Mouse (Mus musculus): ENCODE data around the gene Fzd5. TPM values are rescaled to one million over a fixed set of nuclear protein-coding genes. Genes with fewer than 3 reads are reported as not detected.

The Fzd5 gene
- polyA plus RNA-seq, 1 experiment from 2014 or later: 0.56 TPM

- no peak overlapping the region for H3K27ac ChIP-seq
- H3K9ac ChIP-seq: no peak overlapping the region
- no peak overlapping the region for H3K4me2 ChIP-seq (replicated peaks)
- H3K4me1 ChIP-seq: peaks cover 22% of the 10 kb centered on the region
- H3K4me3 ChIP-seq: no peak overlapping the region
- no peaks in the 10 kb centered on the region for H3K9me3 ChIP-seq (replicated peaks)
- no peaks in the 10 kb centered on the region for H3K36me3 ChIP-seq
- H3K27me3 ChIP-seq: peaks cover 47% of the 10 kb centered on the region
- no peak for ATAC-seq (ENCODE audit: low FRiP score)
- 62% methylated on average over 16 of the region's 16 CpGs for WGBS
Measured at GRCm38 (mm10) chr1:64731341-64732020, 6.1 kb downstream of the Fzd5 start.

- no peak overlapping the region for H3K4me3 ChIP-seq
Measured at GRCm38 (mm10) chr1:64730046-64730445, 7.5 kb downstream of the Fzd5 start.

GRCm38 (mm10) chr1:64721034-64721587 is 16.4 kb downstream of the Fzd5 start:
- Histone ChIP-seq H3K27me3 (no peaks in the 10 kb centered on the region), H3K4me3 (no peak overlapping the region), H3K9ac (no peak overlapping the region), H3K27ac (no peak overlapping the region; the same call in 1 of the 2 replicates), H3K4me2 (replicated peaks) (no peak overlapping the region), H3K36me3 (peaks cover 25% of the 10 kb centered on the region), H3K9me3 (replicated peaks) (no peaks in the 10 kb centered on the region), H3K4me1 (peaks cover 6% of the 10 kb centered on the region)
- peak; percentile 61 for ATAC-seq (ENCODE audit: low FRiP score)
- 60% methylated on average over 10 of the region's 10 CpGs for WGBS

More at GRCm38 (mm10) chr1:64730046-64730445, 7.5 kb downstream of the Fzd5 start:
- Histone ChIP-seq H3K9me3 (replicated peaks) (no peaks in the 10 kb centered on the region), H3K9ac (no peak overlapping the region), H3K27me3 (peaks cover 33% of the 10 kb centered on the region), H3K27ac (no peak overlapping the region), H3K4me2 (replicated peaks) (no peak overlapping the region), H3K4me1 (peaks cover 10% of the 10 kb centered on the region), H3K36me3 (0 out of 2 replicates have a peak, but pooled peaks cover 2% of the 10 kb centered on the region)
- 73% methylated on average over 4 of the region's 4 CpGs for WGBS
- no peak for ATAC-seq (ENCODE audit: low FRiP score)

- no peak overlapping the region for H3K4me2 ChIP-seq (replicated peaks)
- no peaks in the 10 kb centered on the region for H3K27me3 ChIP-seq
- no peak for ATAC-seq (ENCODE audit: low FRiP score)
- H3K9ac ChIP-seq: no peak overlapping the region
- no peak overlapping the region for H3K27ac ChIP-seq
- peaks cover 6% of the 10 kb centered on the region for H3K4me1 ChIP-seq
- no peaks in the 10 kb centered on the region for H3K9me3 ChIP-seq (replicated peaks)
- peaks cover 32% of the 10 kb centered on the region for H3K36me3 ChIP-seq
- no peak overlapping the region for H3K4me3 ChIP-seq
Measured at GRCm38 (mm10) chr1:64717504-64717903, 20.0 kb downstream of the Fzd5 start.

- Histone ChIP-seq H3K4me2 (replicated peaks) (no peak overlapping the region), H3K27me3 (no peaks in the 10 kb centered on the region), H3K9me3 (replicated peaks) (no peaks in the 10 kb centered on the region), H3K27ac (no peak overlapping the region), H3K36me3 (peaks cover 28% of the 10 kb centered on the region), H3K9ac (no peak overlapping the region), H3K4me1 (peaks cover 6% of the 10 kb centered on the region), H3K4me3 (no peak overlapping the region)
- no peak for ATAC-seq (ENCODE audit: low FRiP score)
- WGBS: 94% methylated on average over 7 of the region's 7 CpGs
Measured at GRCm38 (mm10) chr1:64716589-64717304, 20.8 kb downstream of the Fzd5 start.

GRCm38 (mm10) chr1:64715458-64715857 is 22.1 kb downstream of the Fzd5 start:
- Histone ChIP-seq H3K9ac (no peak overlapping the region), H3K4me2 (replicated peaks) (no peak overlapping the region), H3K27ac (no peak overlapping the region), H3K27me3 (no peaks in the 10 kb centered on the region), H3K9me3 (replicated peaks) (no peaks in the 10 kb centered on the region), H3K4me3 (no peak overlapping the region), H3K4me1 (no peaks in the 10 kb centered on the region), H3K36me3 (peaks cover 23% of the 10 kb centered on the region)
- WGBS: 87% methylated on average over 2 of the region's 2 CpGs
- ATAC-seq (ENCODE audit: low FRiP score): no peak

GRCm38 (mm10) chr1:64712006-64712760 is 25.4 kb downstream of the Fzd5 start:
- Histone ChIP-seq H3K4me3 (no peak overlapping the region), H3K9ac (no peak overlapping the region), H3K9me3 (replicated peaks) (no peaks in the 10 kb centered on the region), H3K36me3 (peaks cover 28% of the 10 kb centered on the region), H3K27me3 (no peaks in the 10 kb centered on the region), H3K27ac (no peak overlapping the region), H3K4me2 (replicated peaks) (no peak overlapping the region), H3K4me1 (no peaks in the 10 kb centered on the region)
- 83% methylated on average over 14 of the region's 14 CpGs for WGBS
- ATAC-seq (ENCODE audit: low FRiP score): no peak

- Histone ChIP-seq H3K4me1 (no peaks in the 10 kb centered on the region), H3K36me3 (peaks cover 16% of the 10 kb centered on the region), H3K4me3 (no peak overlapping the region), H3K27ac (no peak overlapping the region), H3K9ac (no peak overlapping the region), H3K9me3 (replicated peaks) (no peaks in the 10 kb centered on the region), H3K4me2 (replicated peaks) (no peak overlapping the region), H3K27me3 (no peaks in the 10 kb centered on the region)
- WGBS: 25% methylated on average over 2 of the region's 2 CpGs
- no peak for ATAC-seq (ENCODE audit: low FRiP score)
Measured at GRCm38 (mm10) chr1:64709891-64710290, 27.7 kb downstream of the Fzd5 start.

GRCm38 (mm10) chr1:64706610-64707009 is 30.9 kb downstream of the Fzd5 start:
- ATAC-seq (ENCODE audit: low FRiP score): no peak
- H3K36me3 ChIP-seq: peaks cover 15% of the 10 kb centered on the region; the same call in 1 of the 2 replicates
- no peaks in the 10 kb centered on the region for H3K9me3 ChIP-seq (replicated peaks)
- H3K4me3 ChIP-seq: no peak overlapping the region
- H3K27me3 ChIP-seq: no peaks in the 10 kb centered on the region
- WGBS: 97% methylated on average over 2 of the region's 2 CpGs
- H3K9ac ChIP-seq: no peak overlapping the region
- H3K4me1 ChIP-seq: no peaks in the 10 kb centered on the region
- no peak overlapping the region for H3K27ac ChIP-seq
- H3K4me2 ChIP-seq (replicated peaks): no peak overlapping the region

GRCm38 (mm10) chr1:64705230-64705629 is 32.3 kb downstream of the Fzd5 start:
- no peaks in the 10 kb centered on the region for H3K4me1 ChIP-seq
- H3K4me3 ChIP-seq: no peak overlapping the region
- no peaks in the 10 kb centered on the region for H3K9me3 ChIP-seq (replicated peaks)
- no peak overlapping the region for H3K9ac ChIP-seq
- no peak for ATAC-seq (ENCODE audit: low FRiP score)
- no peak overlapping the region for H3K27ac ChIP-seq
- H3K4me2 ChIP-seq (replicated peaks): no peak overlapping the region
- H3K27me3 ChIP-seq: no peaks in the 10 kb centered on the region
- 49% methylated on average over 6 of the region's 6 CpGs for WGBS
- peaks cover 18% of the 10 kb centered on the region; the same call in 1 of the 2 replicates for H3K36me3 ChIP-seq

- peaks cover 13% of the 10 kb centered on the region; the same call in 1 of the 2 replicates for H3K36me3 ChIP-seq
- WGBS: 90% methylated on average over 3 of the region's 3 CpGs
- H3K4me3 ChIP-seq: no peak overlapping the region
- no peak overlapping the region for H3K9ac ChIP-seq
- no peak overlapping the region for H3K4me2 ChIP-seq (replicated peaks)
- H3K4me1 ChIP-seq: 0 out of 2 replicates have a peak, but pooled peaks cover 3% of the 10 kb centered on the region
- no peak overlapping the region for H3K27ac ChIP-seq
- no peaks in the 10 kb centered on the region for H3K27me3 ChIP-seq
- no peak for ATAC-seq (ENCODE audit: low FRiP score)
- H3K9me3 ChIP-seq (replicated peaks): no peaks in the 10 kb centered on the region
Measured at GRCm38 (mm10) chr1:64701780-64702179, 35.8 kb downstream of the Fzd5 start.

- H3K27me3 ChIP-seq: no peaks in the 10 kb centered on the region
- H3K4me3 ChIP-seq: no peak overlapping the region
- 64% methylated on average over 3 of the region's 3 CpGs for WGBS
- H3K27ac ChIP-seq: no peak overlapping the region
- no peak overlapping the region for H3K9ac ChIP-seq
- H3K4me1 ChIP-seq: peaks cover 32% of the 10 kb centered on the region
- H3K4me2 ChIP-seq (replicated peaks): no peak overlapping the region
- H3K9me3 ChIP-seq (replicated peaks): no peaks in the 10 kb centered on the region
- no peaks in the 10 kb centered on the region for H3K36me3 ChIP-seq
- ATAC-seq (ENCODE audit: low FRiP score): no peak
Measured at GRCm38 (mm10) chr1:64695156-64695555, 42.4 kb downstream of the Fzd5 start.
